8 mouse cellular contexts compared by ENCODE assay signal in the genomic region with DNA sequence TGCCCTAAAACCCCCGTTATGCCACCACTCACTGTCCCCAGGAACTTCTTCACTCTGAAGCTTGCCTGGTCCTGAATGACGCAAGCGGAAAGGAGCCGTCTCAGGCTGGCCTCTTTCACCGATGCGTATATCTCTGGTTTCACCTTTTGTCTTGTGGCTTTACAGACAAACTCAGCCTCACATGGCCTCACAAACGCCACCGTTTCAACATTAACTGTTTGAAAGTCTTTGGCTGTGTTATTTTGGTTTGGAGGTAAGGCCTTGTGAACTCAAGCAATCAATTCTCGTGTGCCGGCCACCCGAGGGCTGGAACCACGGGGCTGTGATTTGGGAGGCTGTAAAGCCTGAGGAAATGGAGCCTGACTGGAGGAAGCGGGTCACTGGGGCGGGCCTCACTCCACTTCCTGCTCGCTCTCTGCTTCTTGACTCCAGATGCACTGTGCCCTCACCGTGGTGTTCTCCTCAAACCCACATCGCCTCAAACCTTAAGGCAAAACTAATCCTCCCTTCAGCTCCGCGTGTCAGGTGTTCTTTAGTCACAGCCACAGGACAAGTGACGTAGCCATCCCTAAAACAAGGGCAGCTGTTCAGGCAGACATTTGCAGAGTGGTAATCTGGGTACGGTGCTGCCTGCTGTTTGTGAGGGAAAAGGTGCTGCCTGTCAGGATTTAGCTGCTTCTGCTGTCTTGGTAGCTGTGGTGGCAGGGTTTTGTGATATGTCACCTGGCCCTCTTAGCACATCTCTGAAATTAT.
DNase-seq lines count a peak whose midpoint lies in the region; ATAC-seq and TF ChIP-seq lines count a peak whose summit lies in the region.

No protein-coding gene starts in this region.

- peak; percentile 96 for ATAC-seq in common myeloid progenitor, adult 5-6 weeks (replicated peaks; ENCODE audit: low read depth, poor library complexity, severe bottlenecking)
- ATAC-seq in limb, embryonic 13.5 days (ENCODE audit: low FRiP score, low read depth): no peak
- ATAC-seq in midbrain, embryonic 14.5 days (ENCODE audit: low FRiP score, low TSS enrichment): no peak
- no peak for ATAC-seq in stomach, postnatal 0 days (ENCODE audit: low FRiP score, low TSS enrichment)
- ATAC-seq in forebrain, postnatal 0 days: no peak

- peak overlapping the region; percentile 3; the same call in 1 of the 2 replicates for H3K9ac ChIP-seq in limb, embryonic 13.5 days
- no peak overlapping the region for H3K9ac ChIP-seq in midbrain, embryonic 14.5 days (replicated peaks; ENCODE audit: low read length)
- no peak overlapping the region for H3K9ac ChIP-seq in stomach, postnatal 0 days (ENCODE audit: low read length)
- no peak overlapping the region for H3K9ac ChIP-seq in forebrain, postnatal 0 days

- H3K27me3 ChIP-seq in limb, embryonic 13.5 days: 0 out of 2 replicates have a peak, but pooled peaks cover 3% of the 10 kb centered on the region
- H3K27me3 ChIP-seq in midbrain, embryonic 14.5 days (ENCODE audit: control insufficient read depth, insufficient read depth, low read length): no peaks in the 10 kb centered on the region
- no peaks in the 10 kb centered on the region for H3K27me3 ChIP-seq in stomach, postnatal 0 days (ENCODE audit: control insufficient read depth, insufficient read depth, low read length)
- no peaks in the 10 kb centered on the region for H3K27me3 ChIP-seq in forebrain, postnatal 0 days (ENCODE audit: insufficient read depth, low read length)

- peaks cover 77% of the 10 kb centered on the region for H3K4me1 ChIP-seq in limb, embryonic 13.5 days
- peaks cover 72% of the 10 kb centered on the region for H3K4me1 ChIP-seq in midbrain, embryonic 14.5 days (ENCODE audit: control insufficient read depth, insufficient read depth, low read length)
- H3K4me1 ChIP-seq in stomach, postnatal 0 days (replicated peaks; ENCODE audit: control insufficient read depth, insufficient read depth): peaks cover 4% of the 10 kb centered on the region; the same call in 1 of the 2 replicates
- peaks cover 25% of the 10 kb centered on the region for H3K4me1 ChIP-seq in forebrain, postnatal 0 days (ENCODE audit: insufficient read depth)

- no peak for TF ChIP-seq EP300 in stomach, postnatal 0 days (optimal IDR thresholded peaks at IDR 0.05)

- H3K4me3 ChIP-seq in limb, embryonic 13.5 days: no peak overlapping the region
- H3K4me3 ChIP-seq in midbrain, embryonic 14.5 days (replicated peaks; ENCODE audit: low read depth, low read length): no peak overlapping the region
- no peak overlapping the region for H3K4me3 ChIP-seq in stomach, postnatal 0 days (ENCODE audit: low read depth, low read length)
- no peak overlapping the region for H3K4me3 ChIP-seq in forebrain, postnatal 0 days (ENCODE audit: low read depth, low read length)

- no peak for TF ChIP-seq CTCF in stomach, postnatal 0 days (IDR thresholded peaks at IDR 0.05; ENCODE audit: low read depth)
- no peak for TF ChIP-seq CTCF in forebrain, postnatal 0 days (IDR thresholded peaks at IDR 0.05; ENCODE audit: low read depth)

- H3K9me3 ChIP-seq in limb, embryonic 13.5 days: no peaks in the 10 kb centered on the region
- H3K9me3 ChIP-seq in midbrain, embryonic 14.5 days (ENCODE audit: control insufficient read depth, low read length): no peaks in the 10 kb centered on the region
- no peaks in the 10 kb centered on the region for H3K9me3 ChIP-seq in stomach, postnatal 0 days (ENCODE audit: control insufficient read depth, low read length)
- H3K9me3 ChIP-seq in forebrain, postnatal 0 days (ENCODE audit: low read length): no peaks in the 10 kb centered on the region

- peak; percentile 28 for DNase-seq in ES-CJ7 (ENCODE audit: low read depth, low spot score)
- DNase-seq in heart, postnatal 4 days: peak; percentile 56
- DNase-seq in midbrain, embryonic 14.5 days: no peak
- no peak for DNase-seq in stomach, postnatal 0 days (ENCODE audit: low spot score)
- no peak for DNase-seq in cerebellum, postnatal 36 days
- DNase-seq in forebrain, postnatal 0 days: no peak

- peaks cover 6% of the 10 kb centered on the region for H3K36me3 ChIP-seq in limb, embryonic 13.5 days
- 0 out of 2 replicates have a peak, but pooled peaks cover 3% of the 10 kb centered on the region for H3K36me3 ChIP-seq in midbrain, embryonic 14.5 days (ENCODE audit: control insufficient read depth, insufficient read depth, low read length)
- H3K36me3 ChIP-seq in stomach, postnatal 0 days (ENCODE audit: control insufficient read depth, insufficient read depth, low read length): no peaks in the 10 kb centered on the region
- H3K36me3 ChIP-seq in forebrain, postnatal 0 days (ENCODE audit: insufficient read depth): no peaks in the 10 kb centered on the region

- H3K4me2 ChIP-seq in limb, embryonic 13.5 days (replicated peaks): peak overlapping the region; percentile 33
- H3K4me2 ChIP-seq in midbrain, embryonic 14.5 days (ENCODE audit: low read length): no peak overlapping the region
- peak overlapping the region; percentile 8; the same call in 1 of the 2 replicates for H3K4me2 ChIP-seq in stomach, postnatal 0 days (replicated peaks; ENCODE audit: low read depth)
- no peak overlapping the region for H3K4me2 ChIP-seq in forebrain, postnatal 0 days (ENCODE audit: low read depth)

- 26% methylated on average over 21 of the region's 21 CpGs for WGBS in limb, embryonic 13.5 days
- 56% methylated on average over 21 of the region's 21 CpGs for WGBS in midbrain, embryonic 14.5 days
- 48% methylated on average over 21 of the region's 21 CpGs for WGBS in stomach, postnatal 0 days
- 68% methylated on average over 21 of the region's 21 CpGs for WGBS in forebrain, postnatal 0 days

- no peak overlapping the region for H3K27ac ChIP-seq in limb, embryonic 13.5 days
- peak overlapping the region; percentile 88 for H3K27ac ChIP-seq in midbrain, embryonic 14.5 days (replicated peaks; ENCODE audit: low read depth, low read length)
- H3K27ac ChIP-seq in stomach, postnatal 0 days (replicated peaks): no peak overlapping the region
- H3K27ac ChIP-seq in forebrain, postnatal 0 days (ENCODE audit: low read depth, low read length): no peak overlapping the region

Comparison
In these comparisons a context has a peak if more than half of its experiments do, and no peak if none do; other contexts are left out.
1. DNase-seq: peak in ES-CJ7 (single experiment) and heart, postnatal 4 days (single experiment); none in midbrain, embryonic 14.5 days (single experiment), stomach, postnatal 0 days (single experiment), cerebellum, postnatal 36 days (0 of 2) and forebrain, postnatal 0 days (single experiment).
2. H3K4me2 ChIP-seq: peak in limb, embryonic 13.5 days (single experiment) and stomach, postnatal 0 days (single experiment); none in midbrain, embryonic 14.5 days (single experiment) and forebrain, postnatal 0 days (single experiment).